Mouse (Mus musculus) liver, embryonic 12.5 days (tissue): ENCODE results near the gene Ric1. TPM values are rescaled to one million over a fixed set of nuclear protein-coding genes. Genes with fewer than 3 reads are reported as not detected.
"Not testable (repeated sequence)": the region's sequence is repeated elsewhere in the genome, so short reads cannot be mapped to it uniquely, and the experiment has no call there.

Experiments
- ATAC-seq: fragments of 200-750 bp; cut with Nextera tagmentation; 2 replicates; pipeline ENCODE4 v1.8.0; 2017; ENCODE audit warnings: moderate number of reproducible peaks, mild to moderate bottlenecking, moderate library complexity
- H3K27ac ChIP-seq: fragments of 300-500 bp; sonication (generic); 2 replicates; pipeline ENCODE4 v1.5.1; 2016; ENCODE audit warnings: mild to moderate bottlenecking
- H3K27me3 ChIP-seq: fragments of 300-500 bp; sonication (generic); replicated peaks from 2 replicates; pipeline ENCODE4 v1.6.1; 2016; ENCODE audit warnings: mild to moderate bottlenecking, moderate library complexity
- H3K36me3 ChIP-seq: fragments of 300-500 bp; sonication (generic); 2 replicates; pipeline ENCODE4 v1.6.1; 2016; ENCODE audit warnings: mild to moderate bottlenecking, moderate library complexity
- H3K4me1 ChIP-seq: fragments of 300-500 bp; sonication (generic); 2 replicates; pipeline ENCODE4 v1.6.1; 2016
- H3K4me2 ChIP-seq: fragments of 300-500 bp; sonication (generic); 2 replicates; pipeline ENCODE4 v1.6.1; 2016; ENCODE audit warnings: mild to moderate bottlenecking, moderate library complexity
- H3K4me3 ChIP-seq: fragments of 300-500 bp; sonication (generic); 2 replicates; pipeline ENCODE4 v1.5.1; 2016; ENCODE audit warnings: mild to moderate bottlenecking, moderate library complexity
- H3K9ac ChIP-seq: fragments of 300-500 bp; sonication (generic); 2 replicates; pipeline ENCODE4 v1.6.1; 2016; ENCODE audit warnings: mild to moderate bottlenecking, moderate library complexity
- H3K9me3 ChIP-seq: fragments of 300-500 bp; sonication (generic); replicated peaks from 2 replicates; pipeline ENCODE4 v1.6.1; 2016; ENCODE audit warnings: mild to moderate bottlenecking, moderate library complexity
- WGBS: fragments of 180-500 bp; shearing (Covaris S2); methylation state at CpG from one replicate; pipeline ENCODE4 v1.1.7; 2016; ENCODE audit not compliant: insufficient replicate concordance; 5-methylcytosine and 5-hydroxymethylcytosine counted together
- polyA plus RNA-seq: library from polyadenylated mRNA; unstranded; fragments of >200 nt; fragmentation: Nextera tagmentation; extraction: Ambion mirVana; gene quantifications from 2 replicates; pipeline ENCODE4 v1.2.1, GENCODE M21; 2016

Gene Ric1
- polyA plus RNA-seq, 1 experiment from 2014 or later = 4.9 TPM

DNA sequence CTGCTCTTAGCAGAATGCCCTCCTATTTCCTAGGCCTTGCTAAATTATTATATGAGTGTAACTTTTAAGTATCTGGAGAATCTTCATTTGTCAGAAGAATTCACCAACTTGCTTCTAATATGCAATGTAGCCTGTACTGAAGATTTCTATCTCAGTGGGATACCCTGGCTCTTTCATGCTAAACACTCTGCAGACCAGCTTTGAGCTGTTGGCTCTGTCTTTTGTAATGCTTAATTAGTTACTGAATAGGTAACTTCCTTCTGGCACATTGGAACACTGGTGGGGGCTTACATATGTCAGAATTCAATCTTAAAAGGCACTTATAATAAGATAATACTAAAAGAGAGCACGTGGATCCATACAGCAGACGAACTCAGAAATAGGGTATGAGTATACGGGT lies 71.7 kb downstream of the Ric1 start:
- not testable (repeated sequence) for H3K4me3 ChIP-seq, H3K4me1 ChIP-seq, H3K27ac ChIP-seq, ATAC-seq, H3K9me3 ChIP-seq, H3K27me3 ChIP-seq, H3K9ac ChIP-seq, H3K4me2 ChIP-seq
- WGBS = 80% methylated on average over 3 of the region's 3 CpGs
- peaks cover 55% of the 10 kb centered on the region for H3K36me3 ChIP-seq

DNA sequence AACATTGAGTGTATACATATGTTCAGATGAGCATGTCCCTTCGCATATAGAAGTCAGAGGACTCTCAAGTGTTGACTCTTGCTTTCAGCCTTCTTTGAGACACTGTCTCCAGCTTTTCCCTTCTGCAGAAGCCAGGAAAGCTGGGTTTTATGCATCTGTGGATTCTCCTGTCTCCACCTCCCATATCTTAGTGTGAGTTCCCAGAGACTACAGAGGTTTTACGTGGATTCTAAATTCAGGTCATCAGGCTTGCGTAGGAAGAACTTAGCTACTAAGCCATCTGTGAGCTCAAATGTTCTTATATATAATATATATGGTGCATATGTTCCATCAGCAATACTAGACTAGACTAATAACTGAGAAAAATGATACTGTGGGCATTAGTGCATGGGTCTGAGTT lies 74.2 kb downstream of the Ric1 start:
- H3K36me3 ChIP-seq = peaks cover 60% of the 10 kb centered on the region
- 83% methylated on average over 3 of the region's 3 CpGs for WGBS
- H3K4me2 ChIP-seq = no peak overlapping the region
- no peak overlapping the region for H3K9ac ChIP-seq
- no peaks in the 10 kb centered on the region for H3K9me3 ChIP-seq
- H3K4me3 ChIP-seq = no peak overlapping the region
- no peaks in the 10 kb centered on the region for H3K4me1 ChIP-seq
- H3K27ac ChIP-seq = no peak overlapping the region
- H3K27me3 ChIP-seq = no peaks in the 10 kb centered on the region
- ATAC-seq = no peak

DNA sequence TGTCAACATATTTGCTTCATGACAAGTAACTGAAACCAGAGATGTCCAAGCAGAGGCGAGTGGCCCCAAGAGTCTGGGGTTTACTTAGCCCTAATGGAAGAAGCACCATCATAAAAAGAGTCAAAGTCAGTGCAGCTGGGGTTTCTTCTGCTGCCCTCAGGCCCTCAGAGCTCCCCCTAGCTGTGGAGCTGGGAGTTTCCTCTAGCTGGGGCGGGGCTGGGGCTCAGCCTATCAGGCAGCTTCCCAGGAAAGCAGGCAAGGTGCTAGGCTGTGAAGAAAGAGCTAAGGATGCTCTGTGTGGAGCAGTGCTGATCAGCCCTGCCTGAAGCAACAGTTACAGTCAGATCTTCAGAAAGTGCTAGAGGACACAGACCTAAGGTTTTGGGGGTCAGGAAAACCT lies 74.9 kb downstream of the Ric1 start:
- Histone ChIP-seq H3K27me3 (no peaks in the 10 kb centered on the region), H3K36me3 (peaks cover 58% of the 10 kb centered on the region), H3K9ac (no peak overlapping the region), H3K27ac (no peak overlapping the region), H3K4me3 (no peak overlapping the region), H3K4me2 (no peak overlapping the region), H3K9me3 (no peaks in the 10 kb centered on the region), H3K4me1 (no peaks in the 10 kb centered on the region)
- peak; percentile 49; the same call in 1 of the 2 replicates for ATAC-seq
- 79% methylated on average over 2 of the region's 2 CpGs for WGBS

DNA sequence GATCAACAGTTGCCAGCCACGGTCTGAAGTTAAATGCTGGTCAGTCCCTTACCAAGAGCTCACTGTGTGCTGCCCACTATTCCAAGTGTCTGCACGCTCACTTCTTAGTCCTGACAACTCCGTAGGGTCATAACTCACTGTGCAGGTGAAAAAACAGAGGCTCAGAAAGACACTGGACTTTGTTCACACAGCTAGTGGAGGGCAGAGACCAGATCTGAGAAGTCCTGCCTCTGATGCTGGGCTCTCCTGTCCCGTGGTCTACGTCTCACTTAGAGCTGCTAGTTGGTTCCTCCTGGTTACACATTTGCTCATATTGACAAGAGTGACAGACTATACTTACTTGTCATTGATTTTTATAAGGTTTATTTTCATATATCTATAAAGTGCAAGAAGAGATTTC lies 76.9 kb downstream of the Ric1 start:
- Histone ChIP-seq H3K4me1 (no peaks in the 10 kb centered on the region), H3K4me3 (no peak overlapping the region), H3K36me3 (peaks cover 78% of the 10 kb centered on the region), H3K4me2 (no peak overlapping the region), H3K27ac (no peak overlapping the region), H3K9ac (no peak overlapping the region), H3K9me3 (no peaks in the 10 kb centered on the region), H3K27me3 (no peaks in the 10 kb centered on the region)
- 73% methylated on average over 5 of the region's 5 CpGs for WGBS
- no peak for ATAC-seq

DNA sequence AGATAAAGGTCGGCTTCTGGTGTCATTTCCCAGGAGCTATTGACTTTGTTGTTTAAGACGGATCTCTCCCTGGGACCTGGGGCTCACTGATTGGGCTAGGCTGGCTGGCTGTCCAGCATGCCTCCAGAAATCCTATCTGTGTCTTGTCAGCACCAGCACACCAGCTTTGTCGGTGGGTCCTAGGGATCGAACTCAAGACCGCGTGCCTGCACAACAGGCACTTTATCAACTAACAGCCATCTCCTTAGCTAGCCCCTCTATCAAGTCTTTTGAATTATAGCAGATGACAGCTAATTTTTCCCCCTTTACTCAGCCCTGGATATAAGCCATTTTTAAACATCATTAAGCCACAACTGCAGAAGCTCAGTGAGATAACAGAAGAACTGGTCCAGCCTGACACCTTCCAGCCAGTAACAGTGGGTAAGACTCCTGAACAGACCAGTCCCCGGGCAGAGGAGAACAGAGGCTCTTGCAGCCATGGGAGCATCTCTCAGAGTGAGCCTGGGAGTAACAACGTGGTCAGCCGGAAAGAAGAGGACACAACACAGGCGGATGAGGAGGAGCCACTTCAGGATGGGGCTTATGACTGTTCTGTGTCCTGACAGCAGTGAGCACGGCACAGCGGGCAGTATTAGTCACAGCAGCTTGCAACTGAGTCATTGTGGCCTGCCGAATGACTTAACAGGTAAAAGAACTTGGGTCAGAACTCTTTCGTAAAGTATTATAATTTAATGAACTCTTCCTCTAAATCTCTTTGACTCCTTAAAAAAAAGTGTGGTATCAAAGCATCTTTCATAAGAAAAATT lies 81.7 kb downstream of the Ric1 start:
- no peaks in the 10 kb centered on the region for H3K9me3 ChIP-seq
- H3K9ac ChIP-seq = no peak overlapping the region
- no peak overlapping the region for H3K27ac ChIP-seq
- 73% methylated on average over 14 of the region's 14 CpGs for WGBS
- H3K4me2 ChIP-seq = no peak overlapping the region
- H3K4me3 ChIP-seq = no peak overlapping the region
- H3K27me3 ChIP-seq = no peaks in the 10 kb centered on the region
- peak; percentile 8; the same call in 1 of the 2 replicates for ATAC-seq
- peaks cover 53% of the 10 kb centered on the region for H3K36me3 ChIP-seq
- H3K4me1 ChIP-seq = no peaks in the 10 kb centered on the region

DNA sequence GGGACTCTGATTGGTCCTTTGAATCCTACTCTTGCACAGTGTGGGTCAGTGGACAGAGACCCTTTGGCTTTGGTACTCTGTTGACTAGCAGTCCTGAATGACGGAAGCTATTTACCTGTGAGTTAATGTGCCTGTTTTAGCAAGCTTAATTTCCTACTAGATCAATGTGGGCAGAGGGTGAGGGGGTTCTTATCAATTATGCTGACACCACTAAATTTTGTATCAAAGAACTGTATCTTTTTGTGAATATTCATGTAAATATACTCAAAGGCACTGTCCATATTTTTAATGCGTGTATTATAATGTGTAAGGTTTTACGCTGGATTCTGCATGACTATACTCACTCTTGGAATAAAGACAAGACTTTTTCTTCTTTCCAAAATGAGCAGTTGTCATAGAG lies 82.6 kb downstream of the Ric1 start:
- Histone ChIP-seq H3K36me3 (peaks cover 44% of the 10 kb centered on the region), H3K4me1 (0 out of 2 replicates have a peak, but pooled peaks cover 4% of the 10 kb centered on the region), H3K9me3 (no peaks in the 10 kb centered on the region), H3K4me3 (no peak overlapping the region), H3K4me2 (no peak overlapping the region), H3K27me3 (no peaks in the 10 kb centered on the region), H3K9ac (no peak overlapping the region), H3K27ac (no peak overlapping the region)
- no peak for ATAC-seq
- WGBS = 84% methylated on average over 3 of the region's 3 CpGs

DNA sequence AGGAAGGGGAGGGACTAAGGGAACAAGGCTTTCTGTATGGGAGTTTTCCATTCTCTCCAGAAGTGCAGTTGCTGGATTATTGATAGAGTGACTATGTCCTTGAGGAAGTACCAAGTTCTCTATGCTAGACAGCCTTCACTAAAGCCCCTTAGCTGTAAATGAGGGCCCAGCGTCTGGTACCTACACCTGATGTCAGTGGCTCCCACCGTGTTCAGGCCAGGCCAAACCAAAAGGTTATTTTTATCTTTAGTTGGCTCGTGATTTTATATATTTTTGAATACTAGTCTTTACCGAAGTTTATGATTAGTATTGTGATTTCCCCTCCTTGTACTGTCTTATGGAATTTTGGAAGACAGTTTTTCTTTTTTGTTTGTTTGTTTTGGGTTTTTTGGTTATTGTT lies 85.4 kb downstream of the Ric1 start:
- 73% methylated on average over 4 of the region's 4 CpGs for WGBS
- H3K9ac ChIP-seq = no peak overlapping the region
- no peaks in the 10 kb centered on the region for H3K9me3 ChIP-seq
- H3K4me2 ChIP-seq = no peak overlapping the region
- H3K36me3 ChIP-seq = peaks cover 52% of the 10 kb centered on the region
- H3K27ac ChIP-seq = no peak overlapping the region
- H3K27me3 ChIP-seq = no peaks in the 10 kb centered on the region
- no peak overlapping the region for H3K4me3 ChIP-seq
- no peak for ATAC-seq
- peaks cover 26% of the 10 kb centered on the region for H3K4me1 ChIP-seq

DNA sequence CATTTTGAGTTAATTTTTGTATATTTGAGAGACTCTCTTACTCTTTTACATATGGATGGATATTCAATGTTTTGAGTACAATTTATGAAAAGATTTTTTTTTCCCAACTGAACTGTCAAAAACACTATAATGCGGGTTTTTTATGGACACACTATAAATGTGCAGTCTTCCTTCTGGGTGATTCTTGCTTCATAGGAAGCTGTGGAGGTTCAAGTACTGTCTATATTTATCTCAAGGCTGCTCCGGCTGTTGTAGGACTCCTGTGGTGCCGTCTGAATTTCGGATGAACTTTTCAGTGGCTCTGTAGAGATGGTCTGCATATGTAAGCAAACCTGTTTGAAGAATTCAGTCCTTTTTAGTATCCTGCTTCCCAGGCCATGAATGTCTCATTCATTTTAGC lies 86.1 kb downstream of the Ric1 start:
- Histone ChIP-seq H3K9ac (no peak overlapping the region), H3K27ac (no peak overlapping the region), H3K4me2 (no peak overlapping the region), H3K9me3 (no peaks in the 10 kb centered on the region), H3K36me3 (peaks cover 52% of the 10 kb centered on the region), H3K4me1 (peaks cover 26% of the 10 kb centered on the region), H3K27me3 (no peaks in the 10 kb centered on the region), H3K4me3 (no peak overlapping the region)
- no peak for ATAC-seq
- WGBS = 75% methylated on average over 4 of the region's 4 CpGs

DNA sequence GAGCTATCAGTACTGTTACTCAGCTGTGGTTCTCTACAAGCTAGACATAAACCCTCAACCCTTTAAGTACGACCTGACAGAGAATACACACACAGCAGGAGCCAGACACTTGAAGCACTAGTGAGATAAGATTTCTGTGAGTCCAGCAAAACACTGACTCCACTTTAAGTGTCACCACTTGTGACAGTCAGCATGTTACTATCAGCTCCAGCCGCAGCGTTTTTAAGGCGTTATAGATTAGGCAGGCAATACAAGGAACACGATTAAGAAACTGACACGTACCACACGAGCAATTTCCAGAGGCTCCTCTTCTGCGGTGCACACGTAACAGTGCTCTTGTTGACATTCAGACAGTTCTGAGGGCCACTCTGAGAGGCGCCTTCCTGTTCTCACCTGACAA lies 88.8 kb downstream of the Ric1 start:
- Histone ChIP-seq H3K4me2 (no peak overlapping the region), H3K4me1 (peaks cover 26% of the 10 kb centered on the region), H3K9ac (no peak overlapping the region), H3K4me3 (no peak overlapping the region), H3K36me3 (peaks cover 65% of the 10 kb centered on the region), H3K9me3 (no peaks in the 10 kb centered on the region), H3K27ac (peak overlapping the region; percentile 53), H3K27me3 (no peaks in the 10 kb centered on the region)
- 54% methylated on average over 10 of the region's 10 CpGs for WGBS
- ATAC-seq = peak; percentile 87

DNA sequence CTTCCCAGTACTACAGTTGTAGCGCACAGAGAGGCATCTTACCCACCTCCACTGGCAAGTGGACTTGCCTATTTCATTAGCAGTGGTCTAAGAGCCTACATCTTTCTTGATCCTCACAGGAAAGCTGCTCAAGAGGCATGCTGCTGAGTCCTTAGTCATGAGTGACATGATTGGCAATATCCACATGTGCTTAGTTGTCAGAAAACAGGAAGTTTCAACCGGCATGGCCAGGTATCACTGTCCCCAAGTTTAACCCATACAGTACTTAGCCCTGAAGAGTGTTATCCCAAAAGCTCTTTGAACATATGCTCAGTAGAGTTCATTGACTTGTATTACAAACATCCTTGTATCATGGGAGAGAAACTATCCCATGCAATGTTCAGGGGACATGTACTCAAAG lies 90.0 kb downstream of the Ric1 start:
- H3K27me3 ChIP-seq = no peaks in the 10 kb centered on the region
- no peak overlapping the region for H3K4me3 ChIP-seq
- no peak overlapping the region for H3K27ac ChIP-seq
- H3K9me3 ChIP-seq = no peaks in the 10 kb centered on the region
- H3K4me2 ChIP-seq = no peak overlapping the region
- no peak overlapping the region for H3K9ac ChIP-seq
- 61% methylated on average over 2 of the region's 2 CpGs for WGBS
- peaks cover 26% of the 10 kb centered on the region for H3K4me1 ChIP-seq
- H3K36me3 ChIP-seq = peaks cover 76% of the 10 kb centered on the region
- ATAC-seq = no peak

DNA sequence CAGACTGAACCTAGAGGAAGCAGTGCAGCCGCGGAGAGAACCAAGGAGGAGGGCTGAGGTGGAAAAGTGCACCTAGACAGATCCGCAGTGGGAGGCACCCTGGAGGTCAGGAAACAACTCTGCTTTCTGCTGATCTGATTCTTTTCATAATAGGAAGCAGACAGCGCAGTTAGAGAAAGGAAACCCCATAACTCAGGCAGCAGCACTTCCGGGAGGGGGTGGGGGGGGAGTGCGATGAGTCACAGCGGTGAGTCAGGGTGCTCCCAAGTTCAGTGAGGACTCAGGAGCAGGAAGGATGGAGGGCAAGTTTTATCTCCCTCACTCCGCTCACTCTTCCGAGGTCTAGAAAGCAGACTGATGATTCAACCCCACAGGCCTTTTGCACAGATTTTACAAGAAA lies 119.0 kb downstream of the Ric1 start:
- 40% methylated on average over 9 of the region's 9 CpGs for WGBS
- Histone ChIP-seq H3K4me3 (no peak overlapping the region), H3K27me3 (no peaks in the 10 kb centered on the region), H3K4me1 (peaks cover 24% of the 10 kb centered on the region), H3K4me2 (peak overlapping the region; percentile 1; the same call in 1 of the 2 replicates), H3K36me3 (peaks cover 77% of the 10 kb centered on the region), H3K9me3 (no peaks in the 10 kb centered on the region), H3K9ac (no peak overlapping the region), H3K27ac (no peak overlapping the region)
- no peak for ATAC-seq

DNA sequence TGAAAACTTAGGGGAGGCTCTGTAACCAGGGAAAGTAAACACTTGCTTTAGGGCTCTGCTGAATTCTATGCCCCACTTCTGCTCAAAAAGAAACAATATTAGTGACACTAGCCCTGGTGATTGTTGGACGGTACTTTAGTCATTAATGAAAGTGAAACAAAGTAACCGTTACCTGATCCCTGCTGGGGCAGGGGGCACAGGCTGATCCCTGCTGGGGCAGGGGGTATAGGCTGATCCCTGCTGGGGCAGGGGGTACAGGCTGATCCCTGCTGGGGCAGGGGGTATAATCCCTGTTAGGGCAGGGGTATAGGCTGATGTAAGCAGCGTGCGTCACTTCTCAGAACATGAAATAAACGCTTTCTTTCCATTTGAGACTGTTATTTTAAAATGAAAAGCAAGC lies 119.4 kb downstream of the Ric1 start:
- H3K9me3 ChIP-seq = no peaks in the 10 kb centered on the region
- no peaks in the 10 kb centered on the region for H3K27me3 ChIP-seq
- no peak for ATAC-seq
- peak overlapping the region; percentile 1; the same call in 1 of the 2 replicates for H3K4me2 ChIP-seq
- H3K27ac ChIP-seq = no peak overlapping the region
- H3K9ac ChIP-seq = no peak overlapping the region
- H3K4me3 ChIP-seq = no peak overlapping the region
- peaks cover 29% of the 10 kb centered on the region for H3K4me1 ChIP-seq
- peaks cover 76% of the 10 kb centered on the region for H3K36me3 ChIP-seq
- WGBS = 84% methylated on average over 5 of the region's 5 CpGs

DNA sequence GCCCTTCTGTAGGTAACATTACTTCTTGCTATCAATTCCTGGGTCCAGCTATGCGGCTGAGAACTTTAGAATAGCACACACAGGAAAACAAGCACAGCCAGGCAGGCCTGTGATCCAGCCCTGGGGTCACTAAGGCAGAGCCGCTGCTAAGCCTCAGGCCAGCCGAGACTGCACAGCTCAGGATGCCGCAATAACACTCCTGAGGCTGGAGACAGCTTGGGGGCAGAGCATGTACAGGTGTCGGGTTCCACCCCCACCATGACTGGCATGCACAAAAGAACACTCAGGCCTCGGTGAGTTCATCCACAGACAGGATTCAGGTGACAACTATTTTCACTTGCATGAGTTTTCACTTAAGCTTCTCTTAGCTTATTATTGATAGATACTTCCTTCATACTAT lies 120.1 kb downstream of the Ric1 start:
- ATAC-seq = no peak
- Histone ChIP-seq H3K4me1 (peaks cover 35% of the 10 kb centered on the region), H3K27me3 (no peaks in the 10 kb centered on the region), H3K9me3 (no peaks in the 10 kb centered on the region), H3K9ac (no peak overlapping the region), H3K4me3 (no peak overlapping the region), H3K36me3 (peaks cover 69% of the 10 kb centered on the region), H3K27ac (peak overlapping the region; percentile 25; the same call in 1 of the 2 replicates), H3K4me2 (no peak overlapping the region)
- 75% methylated on average over 6 of the region's 6 CpGs for WGBS
